27 mouse cellular contexts compared by ENCODE assay signal in the genomic region with DNA sequence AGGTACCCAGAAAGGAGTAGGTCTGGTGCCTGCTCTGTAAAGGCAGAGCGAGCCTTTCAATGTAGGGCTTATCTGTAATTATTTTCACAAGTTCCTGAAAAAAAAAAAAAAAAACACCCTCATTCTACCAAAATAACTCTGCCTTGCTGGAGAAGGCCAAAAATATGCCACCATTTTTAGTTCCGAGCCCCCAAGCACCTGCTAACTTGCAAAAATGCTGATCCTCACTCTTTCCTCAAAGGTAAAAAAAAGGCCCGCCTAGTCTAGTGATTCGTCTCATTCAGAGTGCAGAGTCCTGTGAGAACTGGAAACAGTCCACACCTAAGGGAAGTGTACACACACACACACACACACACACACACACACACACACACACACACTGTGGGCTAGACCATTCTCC.
A peak's percentile ranks its signal among the peaks of the same experiment; 100 is the strongest.
DNase-seq lines count a peak whose midpoint lies in the region; ATAC-seq lines count a peak whose summit lies in the region.
"Had no signal": no experiment of that assay in that cellular context is flagged by ENCODE, and none has a peak within 500 bp of the region (broad histone marks: within the 10 kb centered on the region; RNA-seq: fewer than 3 reads in every experiment).

No protein-coding gene starts in this region.

- intact Hi-C loops in left cerebral cortex, postnatal 4 days (cut with DNase I) = no loop called here

- no peak overlapping the region for H3K4me3 ChIP-seq in hindbrain, embryonic 10.5 days
- H3K4me3 ChIP-seq: erythroblast, embryonic 14.5 days; forebrain, embryonic 13.5 days; heart, embryonic 15.5 days; limb, embryonic 13.5 days; lung, embryonic 15.5 days; midbrain, embryonic 10.5 days had no signal

- H3K4me1 ChIP-seq in hindbrain, embryonic 10.5 days (replicated peaks) = 0 out of 2 replicates have a peak, but pooled peaks cover 3% of the 10 kb centered on the region
- H3K4me1 ChIP-seq: forebrain, embryonic 13.5 days; midbrain, embryonic 10.5 days had no signal

- DNase-seq in frontal cortex, postnatal 14 days (ENCODE audit: low spot score in 2 of 2) = no peak
- peak; percentile 36 for DNase-seq in left cerebral cortex, adult 11 months (ENCODE audit: low spot score)
- no peak for DNase-seq in left cerebral cortex, postnatal 4 days
- peak; percentile 35 for DNase-seq in right cerebral cortex, postnatal 25 days
- DNase-seq in right cerebral cortex, postnatal 4 days = no peak
- peak; percentile 85 for DNase-seq in telencephalon, adult 2 months (ENCODE audit: low read depth, low spot score)
- no peak for DNase-seq in hindbrain, embryonic 10.5 days (ENCODE audit: low spot score)
- DNase-seq: adrenal gland, postnatal 10 days; cerebellum, adult 11-12 months; cerebellum, adult 9-11 months; gastrocnemius, postnatal 10 days; kidney, adult 9 months; kidney, postnatal 14 days; retina, postnatal 1 day; spleen, adult 18-20 months; thymus, adult 2 months; thymus, postnatal 36 days had no signal

- no peaks in the 10 kb centered on the region for H3K9me3 ChIP-seq in hindbrain, embryonic 10.5 days
- H3K9me3 ChIP-seq: forebrain, embryonic 13.5 days; G1E; heart, embryonic 15.5 days; limb, embryonic 13.5 days; lung, embryonic 15.5 days; midbrain, embryonic 10.5 days had no signal

- WGBS in hindbrain, embryonic 10.5 days = 87% methylated on average over 4 of the region's 4 CpGs

- no peaks in the 10 kb centered on the region for H3K36me3 ChIP-seq in hindbrain, embryonic 10.5 days
- H3K36me3 ChIP-seq: G1E; heart, embryonic 15.5 days; limb, embryonic 13.5 days; lung, embryonic 15.5 days; midbrain, embryonic 10.5 days had no signal

- ATAC-seq in frontal cortex, adult (ENCODE audit: low TSS enrichment) = peak; percentile 79
- ATAC-seq: forebrain, embryonic 13.5 days; intestine, postnatal 0 days had no signal

- no peaks in the 10 kb centered on the region for H3K27me3 ChIP-seq in hindbrain, embryonic 10.5 days (ENCODE audit: insufficient read depth, poor library complexity, severe bottlenecking)
- H3K27me3 ChIP-seq: forebrain, embryonic 13.5 days; heart, embryonic 15.5 days; limb, embryonic 13.5 days; lung, embryonic 15.5 days had no signal

- H3K27ac ChIP-seq in hindbrain, embryonic 10.5 days = no peak overlapping the region
- H3K27ac ChIP-seq: forebrain, embryonic 13.5 days; heart, embryonic 15.5 days; hindbrain, embryonic 14.5 days; limb, embryonic 13.5 days; lung, embryonic 15.5 days; midbrain, embryonic 10.5 days had no signal

Comparison
In these comparisons a context has a peak if more than half of its experiments do, and no peak if none do; other contexts are left out.
1. DNase-seq: peak in left cerebral cortex, adult 11 months (single experiment), right cerebral cortex, postnatal 25 days (single experiment) and telencephalon, adult 2 months (single experiment); none in frontal cortex, postnatal 14 days (0 of 2), left cerebral cortex, postnatal 4 days (single experiment), right cerebral cortex, postnatal 4 days (single experiment) and hindbrain, embryonic 10.5 days (single experiment).